Mouse (Mus musculus): ENCODE measurements around the gene Esrra. TPM values are rescaled to one million over a fixed set of nuclear protein-coding genes. Genes with fewer than 3 reads are reported as not detected.
A peak's percentile ranks its signal among the peaks of the same experiment; 100 is the strongest.

The Esrra gene
- total RNA-seq (2014; fragmentation: Nextera tagmentation) (14.1 and 18.9 TPM in 2 replicates), total RNA-seq (2017) (10.8 and 18.4 TPM in 2 replicates)

DNA sequence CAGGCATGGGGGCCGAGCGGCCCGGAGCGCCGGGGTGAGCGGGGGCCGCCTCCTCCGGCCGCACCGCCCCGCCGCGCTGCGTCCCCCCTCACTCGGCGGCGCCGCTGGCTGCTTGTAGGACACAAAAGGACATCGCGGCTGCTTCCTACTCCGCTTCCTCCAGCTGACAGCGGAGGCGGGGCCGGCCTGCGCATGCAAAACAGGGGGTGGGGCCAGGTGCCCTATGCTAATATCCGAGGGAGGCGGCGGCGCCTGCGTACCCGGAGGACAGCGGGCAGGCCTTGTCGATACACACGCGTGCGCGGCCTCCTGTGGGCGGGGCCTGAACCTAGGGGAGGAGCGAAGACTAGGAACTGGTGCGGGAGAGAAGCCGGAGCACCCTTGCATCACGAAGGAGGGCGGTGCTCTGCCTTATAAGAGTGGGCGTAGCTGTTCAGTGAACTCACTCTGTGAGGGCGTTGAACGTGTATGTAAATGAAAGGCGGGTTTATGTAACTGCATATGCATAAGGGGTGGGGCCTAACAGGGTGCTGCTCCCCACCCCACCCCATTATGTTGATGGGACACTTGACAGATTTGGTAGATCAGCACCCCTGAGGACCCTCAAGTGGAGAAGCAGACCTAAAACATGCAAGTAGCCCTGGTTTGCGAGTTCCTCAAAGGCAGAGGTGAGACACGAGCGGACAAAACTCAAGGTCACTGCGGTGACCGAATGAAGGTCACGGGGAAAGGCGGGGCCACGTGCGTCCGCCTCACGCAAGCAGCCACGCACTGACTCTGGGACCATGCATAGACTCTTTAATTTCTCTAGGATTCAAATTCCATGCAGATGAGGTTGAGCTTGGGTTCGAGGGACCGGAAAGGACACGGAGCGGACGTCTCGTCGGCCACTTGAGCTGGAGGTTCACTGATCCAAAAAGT, at the start of gene Esrra:
Esrra (minus strand) TSS at position 167 of the 921 bp plus-strand sequence.
- ATAC-seq (replicated peaks; ENCODE audit: low FRiP score, low TSS enrichment, poor library complexity, severe bottlenecking), result peak; percentile 92

DNA sequence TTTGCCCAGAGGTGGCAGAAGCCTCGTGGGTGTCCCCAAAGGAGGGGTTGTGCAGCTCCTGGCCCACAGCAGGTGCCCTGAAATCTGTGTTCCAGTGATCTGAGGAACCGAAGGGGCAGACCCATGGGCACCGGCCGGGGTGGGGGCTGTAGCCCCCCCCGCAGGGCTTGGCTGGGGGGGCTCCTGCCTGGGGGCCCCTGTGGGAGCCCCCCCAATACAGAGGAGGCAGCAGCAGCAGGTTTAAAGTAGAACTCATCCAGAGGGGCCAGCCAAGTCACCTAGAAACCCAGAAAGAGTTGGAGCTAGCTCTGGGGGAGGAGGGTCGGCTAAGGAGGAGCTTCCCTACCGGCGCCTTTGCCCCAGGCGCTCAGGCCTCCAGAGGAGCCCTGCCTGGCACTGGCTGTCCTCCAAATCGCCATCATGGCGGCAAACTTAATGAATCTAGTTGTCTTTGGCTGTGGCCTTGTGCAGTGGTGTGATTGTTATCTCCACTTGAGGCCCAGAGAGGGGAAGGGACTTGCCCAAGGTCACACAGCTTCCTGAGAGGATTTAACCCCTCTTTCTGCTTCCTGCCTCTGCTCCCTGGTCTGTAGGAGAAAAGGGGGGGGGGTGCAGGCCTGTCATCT, 49.0 kb upstream of the Esrra start:
- ATAC-seq (replicated peaks; ENCODE audit: low FRiP score, low TSS enrichment, poor library complexity, severe bottlenecking), result no peak

- ATAC-seq (replicated peaks; ENCODE audit: low FRiP score, low TSS enrichment, poor library complexity, severe bottlenecking), result 0 out of 2 replicates have a peak, but pooled peaks have one; percentile 19
These were observed 48.2 kb upstream of the Esrra start for GRCm38 (mm10) chr19:6969665-6970381.

DNA sequence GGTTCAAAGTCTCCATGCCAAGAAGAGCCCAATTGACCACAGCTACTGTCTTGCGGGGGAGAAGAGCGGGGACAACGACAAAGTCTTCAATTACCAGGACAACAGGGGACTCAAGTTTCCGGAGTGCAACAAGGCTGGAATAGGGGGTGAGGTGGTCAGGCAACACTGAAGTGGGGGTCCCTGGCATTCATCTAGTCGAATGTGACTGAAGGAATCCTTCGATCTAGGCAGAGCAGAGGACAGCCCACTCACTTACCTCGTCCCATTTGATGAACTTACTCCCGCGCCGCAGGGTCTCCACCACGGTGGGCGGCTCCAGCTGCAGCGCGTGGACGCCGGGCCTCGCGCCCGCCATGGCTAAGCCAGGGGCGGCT, 47.7 kb upstream of the Esrra start:
- no peak for ATAC-seq (replicated peaks; ENCODE audit: low FRiP score, low TSS enrichment, poor library complexity, severe bottlenecking)

- no peak for ATAC-seq (replicated peaks; ENCODE audit: low FRiP score, low TSS enrichment, poor library complexity, severe bottlenecking)
These were observed 47.1 kb upstream of the Esrra start for GRCm38 (mm10) chr19:6968491-6969271.

DNA sequence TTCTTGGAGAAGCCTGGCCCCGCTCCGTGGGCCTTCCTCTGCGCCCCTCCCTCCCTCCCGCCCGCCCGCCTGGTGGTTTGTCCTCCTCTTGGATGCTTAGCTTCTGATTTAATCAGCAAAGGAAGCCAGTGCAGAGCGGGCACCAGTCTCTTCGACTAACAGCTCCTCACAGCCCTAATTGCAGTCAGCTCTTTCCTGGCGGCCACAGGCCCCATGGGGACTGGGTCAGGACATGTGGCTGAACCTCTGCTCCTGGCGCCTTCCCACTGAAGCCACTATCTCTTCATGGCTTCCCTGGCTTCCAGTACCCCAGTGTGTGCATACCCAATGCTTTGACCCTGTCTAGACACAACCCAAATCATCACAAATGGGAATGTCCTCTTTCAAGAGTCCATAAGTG, 34.8 kb upstream of the Esrra start:
- no peak for ATAC-seq (replicated peaks; ENCODE audit: low FRiP score, low TSS enrichment, poor library complexity, severe bottlenecking)

- no peak for ATAC-seq (replicated peaks; ENCODE audit: low FRiP score, low TSS enrichment, poor library complexity, severe bottlenecking)
These were observed 33.8 kb upstream of the Esrra start for GRCm38 (mm10) chr19:6955424-6955823.

DNA sequence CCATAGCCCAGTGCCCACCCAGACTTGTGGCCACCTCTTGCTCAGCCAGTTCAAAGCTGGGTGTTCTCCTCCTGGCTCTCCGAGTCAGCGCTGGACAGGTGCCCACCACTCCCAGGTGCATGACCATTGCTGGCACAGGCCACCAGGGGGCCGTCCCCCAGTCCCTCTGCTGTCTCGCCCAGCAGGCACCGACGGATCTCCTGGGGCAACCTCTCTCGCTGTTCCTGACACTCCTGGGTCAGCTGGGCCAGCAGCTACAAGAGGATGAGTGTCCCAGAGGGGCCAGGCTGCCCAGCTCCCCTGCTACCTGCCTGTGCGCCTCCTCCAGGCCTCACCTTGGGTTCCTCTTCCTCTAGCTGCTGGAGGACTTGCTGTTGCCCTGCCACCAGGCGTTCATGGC, 32.4 kb upstream of the Esrra start:
- ATAC-seq (replicated peaks; ENCODE audit: low FRiP score, low TSS enrichment, poor library complexity, severe bottlenecking), result no peak

DNA sequence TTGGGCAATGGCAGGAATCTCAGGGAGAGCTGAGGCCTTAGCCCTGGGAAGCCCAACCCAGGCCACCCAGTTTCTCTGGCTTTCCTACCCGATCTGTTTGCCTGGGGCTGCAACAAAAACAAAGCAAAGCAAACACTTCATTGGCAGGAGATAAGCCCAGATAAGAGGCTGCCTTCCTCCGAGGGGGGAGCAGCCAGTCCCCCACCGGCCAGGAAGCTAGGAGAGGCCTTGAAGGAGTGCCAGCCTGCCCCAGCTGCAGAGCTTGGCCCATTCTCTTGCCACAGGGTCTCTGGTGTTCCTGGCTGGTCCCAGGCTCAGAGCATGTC, 31.1 kb upstream of the Esrra start:
- no peak for ATAC-seq (replicated peaks; ENCODE audit: low FRiP score, low TSS enrichment, poor library complexity, severe bottlenecking)

DNA sequence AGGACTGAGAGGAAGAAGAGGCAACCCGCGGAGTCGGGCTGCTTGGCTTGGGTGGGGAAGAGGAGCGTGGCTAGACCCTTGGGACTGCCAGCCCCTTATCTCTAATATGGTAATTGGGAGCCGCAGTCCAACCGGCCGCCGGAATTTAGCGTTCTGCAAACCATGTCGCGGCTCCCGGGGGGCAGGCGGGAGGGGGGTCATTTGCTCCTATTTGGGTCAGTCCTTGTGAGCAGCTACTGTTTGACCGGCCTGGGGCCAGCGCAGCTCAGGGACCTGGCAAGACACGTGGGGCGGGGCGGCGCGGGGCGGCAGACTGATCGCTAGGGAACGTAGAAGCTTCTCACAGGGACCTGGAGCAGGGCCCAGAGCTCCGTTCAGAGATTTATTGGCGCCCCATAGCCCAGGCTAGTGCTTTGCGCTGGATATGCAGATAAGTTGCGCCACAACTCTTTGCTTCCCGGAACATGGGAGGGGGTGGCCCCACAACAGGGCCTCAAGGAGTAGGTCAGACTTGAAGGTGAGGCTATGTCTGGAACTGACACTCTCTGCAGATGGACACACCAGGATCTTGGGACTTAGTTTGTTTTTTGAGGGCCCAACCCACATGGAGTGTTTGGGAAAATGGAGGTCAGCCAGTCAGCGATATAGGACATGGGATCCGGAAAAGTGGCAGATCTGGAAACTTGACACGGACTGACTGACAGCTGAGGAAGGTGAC, 30.5 kb upstream of the Esrra start:
- peak; percentile 45 for ATAC-seq (replicated peaks; ENCODE audit: low FRiP score, low TSS enrichment, poor library complexity, severe bottlenecking)

DNA sequence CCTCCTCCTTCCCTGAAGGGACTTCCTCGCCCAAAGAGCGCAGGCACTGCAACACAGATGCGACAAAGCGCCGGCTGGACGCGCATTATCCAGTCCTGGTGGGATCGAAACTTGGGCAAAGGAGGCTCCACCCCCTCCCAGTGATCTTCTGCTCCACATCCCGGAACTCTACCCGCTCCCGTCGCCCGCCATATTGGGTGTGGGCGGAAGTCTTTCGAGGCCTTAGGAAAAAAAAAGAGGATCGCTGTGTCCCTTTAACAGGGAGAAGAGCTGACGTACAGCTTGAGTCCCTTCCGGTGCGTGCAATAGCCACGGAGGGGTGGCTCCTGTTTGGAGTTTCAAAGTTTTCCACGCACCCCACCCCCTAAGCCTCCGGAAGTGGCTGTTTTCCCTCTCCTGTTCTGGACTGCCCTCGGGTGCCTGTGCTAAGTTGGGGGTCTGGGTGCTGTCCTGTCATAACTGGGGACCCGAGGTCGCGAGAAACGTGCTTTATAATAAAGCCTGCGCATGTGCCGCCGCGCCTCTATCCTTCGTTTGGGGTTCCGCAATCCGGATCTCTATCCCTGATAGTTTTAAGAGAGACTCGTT, 29.9 kb upstream of the Esrra start:
- peak; percentile 71 for ATAC-seq (replicated peaks; ENCODE audit: low FRiP score, low TSS enrichment, poor library complexity, severe bottlenecking)

- ATAC-seq (replicated peaks; ENCODE audit: low FRiP score, low TSS enrichment, poor library complexity, severe bottlenecking), result peak; percentile 18; the same call in 1 of the 2 replicates
These were observed 29.1 kb upstream of the Esrra start for GRCm38 (mm10) chr19:6950613-6951153.

- no peak for ATAC-seq (replicated peaks; ENCODE audit: low FRiP score, low TSS enrichment, poor library complexity, severe bottlenecking)
These were observed 28.3 kb upstream of the Esrra start for GRCm38 (mm10) chr19:6949951-6950350.

DNA sequence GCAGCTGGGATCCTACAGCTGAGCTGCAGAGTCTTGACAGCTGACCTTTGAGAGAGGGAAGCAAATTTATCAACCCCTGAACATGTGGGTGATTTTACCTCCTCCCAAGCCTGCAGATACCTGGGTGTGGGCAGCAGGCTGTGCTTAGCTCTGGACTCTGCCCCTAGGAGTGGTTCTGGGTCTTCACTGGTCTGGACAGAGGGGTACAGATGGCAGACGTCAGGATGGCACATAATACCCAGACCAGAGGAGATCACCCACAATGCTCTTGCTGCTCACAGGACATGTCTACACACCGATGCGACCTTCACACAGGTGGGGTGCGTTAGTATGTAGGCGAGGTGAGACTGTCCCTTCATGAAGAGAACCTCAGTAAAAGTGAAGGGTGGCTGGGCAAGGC, 27.9 kb upstream of the Esrra start:
- no peak for ATAC-seq (replicated peaks; ENCODE audit: low FRiP score, low TSS enrichment, poor library complexity, severe bottlenecking)

- ATAC-seq (replicated peaks; ENCODE audit: low FRiP score, low TSS enrichment, poor library complexity, severe bottlenecking), result no peak
These were observed 26.6 kb upstream of the Esrra start for GRCm38 (mm10) chr19:6948186-6948585.

- ATAC-seq (replicated peaks; ENCODE audit: low FRiP score, low TSS enrichment, poor library complexity, severe bottlenecking), result no peak
These were observed 26.1 kb upstream of the Esrra start for GRCm38 (mm10) chr19:6947742-6948141.

DNA sequence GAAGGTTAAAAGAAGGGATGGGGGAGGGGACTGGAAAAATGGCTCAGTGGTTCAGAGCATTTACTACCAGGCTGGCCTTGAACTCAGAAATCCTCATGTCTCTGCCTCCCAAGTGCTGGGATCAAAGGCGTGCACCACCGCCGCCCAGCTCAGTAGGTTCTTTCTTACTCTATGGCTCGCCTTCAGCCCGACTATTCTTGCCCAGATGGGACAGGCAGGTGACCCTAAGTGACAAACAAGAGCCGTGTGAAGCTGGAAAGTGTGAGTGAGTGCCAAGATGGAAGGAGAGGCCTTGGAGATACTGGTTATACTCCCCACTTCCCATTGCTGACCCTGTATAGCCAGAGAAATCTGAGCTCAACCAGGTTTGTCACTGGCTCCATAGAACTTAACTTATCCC, 22.1 kb upstream of the Esrra start:
- no peak for ATAC-seq (replicated peaks; ENCODE audit: low FRiP score, low TSS enrichment, poor library complexity, severe bottlenecking)

DNA sequence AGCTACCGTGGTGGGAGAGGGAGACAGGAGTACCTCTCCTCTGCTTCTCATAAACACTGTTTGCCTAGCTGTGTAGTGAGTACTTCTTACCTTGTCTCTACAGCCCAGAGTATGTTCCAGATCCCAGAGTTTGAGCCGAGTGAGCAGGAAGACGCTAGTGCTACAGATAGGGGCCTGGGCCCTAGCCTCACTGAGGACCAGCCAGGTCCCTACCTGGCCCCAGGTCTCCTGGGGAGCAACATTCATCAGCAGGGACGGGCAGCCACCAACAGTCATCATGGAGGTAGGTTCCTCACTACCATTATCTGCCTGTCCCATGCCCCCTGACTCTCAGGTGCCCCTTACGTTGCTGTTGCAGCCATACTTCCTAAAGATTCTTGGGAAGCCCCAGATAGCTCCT, 21.2 kb upstream of the Esrra start:
- no peak for ATAC-seq (replicated peaks; ENCODE audit: low FRiP score, low TSS enrichment, poor library complexity, severe bottlenecking)

Measured in megakaryocyte-erythroid progenitor cell, adult 5-6 weeks (primary cell).